Mouse (Mus musculus) embryonic facial prominence, embryonic 11.5 days (tissue): Measurements from ENCODE around the gene Traf1. TPM values are rescaled to one million over a fixed set of nuclear protein-coding genes. Genes with fewer than 3 reads are reported as not detected.

Experiments used
- polyA plus RNA-seq: library from polyadenylated mRNA; unstranded; fragments of >200 nt; fragmentation: Nextera tagmentation; extraction: Ambion mirVana; gene quantifications from 2 replicates; pipeline ENCODE4 v1.2.1, GENCODE M21; 2014

The Traf1 gene
- polyA plus RNA-seq, 1 experiment from 2014 or later, result 0.35 TPM

Other genes with a start within 250 kb of the Traf1 start
- gene Gapvd1, start 206.5 kb downstream of the Traf1 start, polyA plus RNA-seq, result 92.5 and 96.3 TPM in 2 replicates
- 1,023 and 1,118 TPM in 2 replicates for gene Hspa5, start 189.8 kb downstream of the Traf1 start, polyA plus RNA-seq
- 34.5 and 40.2 TPM in 2 replicates for gene Rabepk, start 161.9 kb downstream of the Traf1 start, polyA plus RNA-seq
- 66.3 and 71.2 TPM in 2 replicates for gene Fbxw2, start 135.5 kb downstream of the Traf1 start, polyA plus RNA-seq
- 0.33 TPM in 1 of 2 replicates, not detected in the other for gene Gm34653, start 128.8 kb downstream of the Traf1 start, polyA plus RNA-seq
- gene Cutal, start 87.4 kb downstream of the Traf1 start, polyA plus RNA-seq, result 0.15 and 0.32 TPM in 2 replicates
- gene Psmd5, start 86.8 kb downstream of the Traf1 start, polyA plus RNA-seq, result 114 and 128 TPM in 2 replicates
- 2.2 and 2.3 TPM in 2 replicates for gene Phf19, start 47.7 kb downstream of the Traf1 start, polyA plus RNA-seq
- gene Hc, start 99.7 kb upstream of the Traf1 start, polyA plus RNA-seq, result 0.38 TPM in 1 of 2 replicates, not detected in the other
- gene AI182371, start 139.8 kb upstream of the Traf1 start, polyA plus RNA-seq, result 0.13 TPM in 1 of 2 replicates, not detected in the other
- gene Cntrl, start 147.7 kb upstream of the Traf1 start, polyA plus RNA-seq, result 31.3 and 32.7 TPM in 2 replicates
- 246 and 247 TPM in 2 replicates for gene Rab14, start 239.3 kb upstream of the Traf1 start, polyA plus RNA-seq